Mouse (Mus musculus) kidney, adult 9 months (tissue): ENCODE data around the gene Crtc1.
A peak's percentile ranks its signal among the peaks of the same experiment; 100 is the strongest.

Experiments used
- DNase-seq: peaks from one replicate; pipeline ENCODE4 v3.0.0; 2022

The Crtc1 gene

DNA sequence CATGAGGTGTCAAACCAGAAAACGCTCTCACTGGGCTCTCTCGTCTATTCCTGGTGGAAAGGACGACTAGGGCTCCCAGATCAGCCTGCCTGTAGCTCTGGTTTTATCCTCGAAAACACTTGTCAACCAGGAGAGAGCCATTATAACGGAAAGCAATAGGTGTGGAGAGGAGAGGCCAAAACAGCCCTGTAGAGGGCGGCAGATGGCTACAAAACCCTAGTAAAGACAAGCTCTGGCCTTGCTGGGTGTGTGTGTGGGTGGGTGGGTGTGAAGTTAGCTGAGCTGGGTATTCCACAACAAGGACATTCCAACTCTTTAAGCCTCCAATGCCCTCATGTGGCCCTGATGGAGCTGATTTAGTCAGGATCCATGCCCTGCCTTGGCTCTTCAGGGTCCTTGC is 95.7 kb downstream of the Crtc1 start:
- peak; percentile 48 for DNase-seq

DNA sequence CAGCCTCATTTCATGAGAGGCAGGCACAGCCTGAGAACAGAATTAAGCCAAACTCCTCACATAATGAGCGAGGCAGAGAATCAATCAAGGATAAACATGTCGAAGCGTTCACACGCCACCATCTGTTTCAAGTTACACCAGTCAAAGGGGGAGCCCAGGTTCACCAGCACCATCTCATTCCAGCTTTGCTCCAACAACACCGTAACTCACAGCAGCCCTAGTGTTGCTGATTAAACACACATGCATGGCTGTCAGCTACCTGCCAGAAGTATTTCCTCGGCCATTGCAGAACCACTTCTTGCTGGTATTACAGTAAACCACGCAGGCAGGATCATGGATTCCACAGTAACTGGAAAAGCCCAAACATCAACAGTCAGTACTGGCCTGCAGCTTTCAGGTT is 96.3 kb downstream of the Crtc1 start:
- DNase-seq: no peak

- DNase-seq: no peak
Observed at GRCm38 (mm10) chr8:70342007-70342406, 97.4 kb downstream of the Crtc1 start.

DNA sequence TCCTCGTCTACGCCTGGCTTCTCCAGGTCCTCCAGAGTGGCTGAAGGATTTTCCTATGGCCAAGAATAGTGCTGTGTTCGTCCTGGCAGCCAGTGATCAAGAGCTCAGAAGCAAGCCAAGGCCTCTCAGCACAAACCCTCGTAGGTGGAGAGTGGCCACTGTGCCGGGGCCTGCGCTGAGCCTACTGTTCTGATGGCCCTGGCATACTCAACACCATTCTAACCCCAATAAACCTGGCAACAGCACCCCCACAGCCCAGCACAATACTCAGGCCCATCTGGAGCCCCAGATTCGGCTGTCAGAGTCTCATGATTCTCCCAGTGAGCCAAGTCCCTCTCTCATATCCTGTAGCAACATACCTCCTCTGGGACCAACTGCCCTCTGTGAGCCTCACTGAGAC is 98.7 kb downstream of the Crtc1 start:
- no peak for DNase-seq

- DNase-seq: no peak
Observed at GRCm38 (mm10) chr8:70338931-70339330, 100.4 kb downstream of the Crtc1 start.

DNA sequence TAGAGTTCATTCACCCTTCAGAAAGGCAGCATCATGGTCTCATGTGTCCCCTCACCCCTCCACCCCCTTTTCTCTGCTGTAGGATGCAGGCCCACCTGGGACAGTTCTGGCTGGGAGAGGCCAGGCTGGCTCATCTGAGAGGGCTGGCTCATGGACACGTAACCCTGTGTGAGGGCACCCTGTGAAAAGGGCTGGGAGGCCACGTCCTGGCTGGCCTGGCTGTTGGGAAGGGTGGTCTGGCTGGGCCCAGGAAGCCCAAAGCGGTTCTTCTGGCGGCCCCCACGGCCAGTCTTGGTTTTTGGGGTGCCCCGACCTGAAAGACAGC is 106.5 kb downstream of the Crtc1 start:
- DNase-seq: no peak
